Mouse (Mus musculus) forebrain, embryonic 14.5 days (tissue): Measurements from ENCODE around the gene Nrde2. TPM values are rescaled to one million over a fixed set of nuclear protein-coding genes. Genes with fewer than 3 reads are reported as not detected.

Experiments used
- ATAC-seq: fragments of 200-750 bp; cut with Nextera tagmentation; 2 replicates; pipeline ENCODE4 v1.8.0; 2017; ENCODE audit warnings: mild to moderate bottlenecking, moderate library complexity
- DNase-seq: peaks from one replicate; pipeline ENCODE4 v3.0.0-alpha.2; 2015; ENCODE audit warnings: low spot score
- H3K27ac ChIP-seq: fragments of 300-500 bp; sonication (generic); 2 replicates; pipeline ENCODE4 v1.5.1; 2014; ENCODE audit warnings: low read depth, mild to moderate bottlenecking, control low read depth, low read length, moderate library complexity
- H3K27me3 ChIP-seq: fragments of 300-500 bp; sonication (generic); replicated peaks from 2 replicates; pipeline ENCODE4 v1.6.1; 2014; ENCODE audit warnings: low read length, control low read depth, mixed read lengths; ENCODE audit not compliant: control insufficient read depth, insufficient read depth
- H3K36me3 ChIP-seq: fragments of 300-500 bp; sonication (generic); 2 replicates; pipeline ENCODE4 v1.6.1; 2014; ENCODE audit warnings: low read length, control low read depth; ENCODE audit not compliant: control insufficient read depth, insufficient read depth
- H3K4me1 ChIP-seq: fragments of 300-500 bp; sonication (generic); 2 replicates; pipeline ENCODE4 v1.6.1; 2014; ENCODE audit warnings: antibody characterized with exemption, low read length, control low read depth; ENCODE audit not compliant: control insufficient read depth, insufficient read depth
- H3K4me2 ChIP-seq: fragments of 300-500 bp; sonication (generic); 2 replicates; pipeline ENCODE4 v1.6.1; 2014; ENCODE audit warnings: mild to moderate bottlenecking, control low read depth, low read length
- H3K4me3 ChIP-seq: fragments of 300-500 bp; sonication (generic); 2 replicates; pipeline ENCODE4 v1.5.1; 2014; ENCODE audit warnings: low read depth, low read length, control low read depth
- H3K9ac ChIP-seq: fragments of 300-500 bp; sonication (generic); 2 replicates; pipeline ENCODE4 v1.6.1; 2014; ENCODE audit warnings: mild to moderate bottlenecking, low read length, control low read depth, moderate library complexity
- H3K9me3 ChIP-seq: fragments of 300-500 bp; sonication (generic); replicated peaks from 2 replicates; pipeline ENCODE4 v1.6.1; 2016; ENCODE audit warnings: low read length, control low read depth, mixed read lengths; ENCODE audit not compliant: control insufficient read depth
- WGBS: fragments of 180-500 bp; shearing (Covaris S2); extraction: QIAGEN DNeasy Blood & Tissue Kit; methylation state at CpG from one replicate; pipeline ENCODE4 v1.1.7; 2014; 5-methylcytosine and 5-hydroxymethylcytosine counted together
- polyA plus RNA-seq: library from polyadenylated mRNA; unstranded; fragments of >200 nt; fragmentation: Nextera tagmentation; extraction: Ambion mirVana; gene quantifications from 2 replicates; pipeline ENCODE4 v1.2.1, GENCODE M21; 2014

The Nrde2 gene
- polyA plus RNA-seq, 1 experiment from 2014 or later, result 12.5 TPM

GRCm38 (mm10) chr12:100126968-100127865 is 32.2 kb downstream of the Nrde2 start:
- H3K4me1 ChIP-seq, result no peaks in the 10 kb centered on the region
- no peaks in the 10 kb centered on the region for H3K27me3 ChIP-seq
- no peaks in the 10 kb centered on the region for H3K9me3 ChIP-seq
- no peak overlapping the region for H3K4me3 ChIP-seq
- DNase-seq (no peak), ATAC-seq (no peak)
- H3K9ac ChIP-seq, result no peak overlapping the region
- 86% methylated on average over 17 of the region's 17 CpGs for WGBS
- H3K27ac ChIP-seq, result no peak overlapping the region
- no peak overlapping the region for H3K4me2 ChIP-seq
- H3K36me3 ChIP-seq, result peaks cover 81% of the 10 kb centered on the region

- H3K4me2 ChIP-seq, result no peak overlapping the region
- no peaks in the 10 kb centered on the region for H3K4me1 ChIP-seq
- no peak for DNase-seq
- H3K27me3 ChIP-seq, result no peaks in the 10 kb centered on the region
- no peak overlapping the region for H3K27ac ChIP-seq
- WGBS, result 82% methylated on average over 16 of the region's 16 CpGs
- H3K4me3 ChIP-seq, result no peak overlapping the region
- H3K9ac ChIP-seq, result no peak overlapping the region
- no peak for ATAC-seq
- H3K36me3 ChIP-seq, result peaks cover 84% of the 10 kb centered on the region
- no peaks in the 10 kb centered on the region for H3K9me3 ChIP-seq
These were observed 34.3 kb downstream of the Nrde2 start for GRCm38 (mm10) chr12:100124913-100125798.

DNA sequence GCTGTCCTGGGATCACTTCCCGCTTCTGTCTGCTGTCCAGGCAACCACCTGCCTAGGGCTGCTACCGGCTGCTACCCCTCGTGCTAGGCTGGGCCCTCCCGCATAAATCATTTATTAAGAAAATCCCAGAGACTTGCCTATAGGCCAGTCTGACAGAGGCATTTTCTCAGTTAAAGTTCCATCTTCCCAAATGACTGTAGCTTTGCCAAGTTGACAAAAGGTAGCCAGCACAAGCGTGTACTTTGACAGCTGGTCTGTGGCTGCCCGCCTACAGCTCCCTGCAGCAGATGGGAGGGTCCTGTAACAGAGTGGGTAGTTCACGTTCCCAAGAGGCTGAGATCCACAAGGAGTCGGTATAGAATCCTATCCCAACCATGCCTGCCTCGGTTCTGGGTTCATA is 36.0 kb downstream of the Nrde2 start:
- no peaks in the 10 kb centered on the region for H3K9me3 ChIP-seq
- H3K9ac ChIP-seq, result no peak overlapping the region
- no peaks in the 10 kb centered on the region for H3K4me1 ChIP-seq
- DNase-seq (peak; percentile 17), ATAC-seq (no peak)
- peaks cover 84% of the 10 kb centered on the region for H3K36me3 ChIP-seq
- H3K4me2 ChIP-seq, result no peak overlapping the region
- H3K27me3 ChIP-seq, result no peaks in the 10 kb centered on the region
- 87% methylated on average over 9 of the region's 9 CpGs for WGBS
- H3K4me3 ChIP-seq, result no peak overlapping the region
- no peak overlapping the region for H3K27ac ChIP-seq

DNA sequence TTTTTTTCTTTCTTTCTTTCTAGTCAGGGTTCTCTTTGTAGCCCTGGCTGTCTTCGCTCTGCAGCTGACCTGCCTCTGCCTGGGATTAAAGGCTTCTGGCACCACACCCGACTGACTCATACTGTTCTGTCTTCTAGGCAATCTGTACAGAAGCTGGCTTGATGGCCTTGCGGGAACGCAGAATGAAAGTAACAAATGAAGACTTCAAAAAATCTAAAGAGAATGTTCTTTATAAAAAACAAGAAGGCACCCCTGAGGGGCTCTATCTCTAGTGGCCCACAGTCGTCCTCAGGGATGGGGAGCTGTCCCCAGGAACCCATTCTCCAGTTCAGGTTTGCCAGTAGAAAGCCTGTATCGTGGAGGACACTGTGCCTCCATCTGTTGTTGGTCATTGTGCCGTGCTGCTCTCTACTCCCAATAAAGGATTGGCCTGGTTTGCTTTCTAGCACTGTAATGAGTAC is 36.5 kb downstream of the Nrde2 start:
- no peak overlapping the region for H3K4me2 ChIP-seq
- peaks cover 89% of the 10 kb centered on the region for H3K36me3 ChIP-seq
- no peak overlapping the region for H3K27ac ChIP-seq
- no peaks in the 10 kb centered on the region for H3K9me3 ChIP-seq
- DNase-seq (no peak), ATAC-seq (no peak)
- H3K27me3 ChIP-seq, result no peaks in the 10 kb centered on the region
- no peaks in the 10 kb centered on the region for H3K4me1 ChIP-seq
- 91% methylated on average over 7 of the region's 7 CpGs for whole genome bisulfite sequencing
- no peak overlapping the region for H3K9ac ChIP-seq
- no peak overlapping the region for H3K4me3 ChIP-seq

DNA sequence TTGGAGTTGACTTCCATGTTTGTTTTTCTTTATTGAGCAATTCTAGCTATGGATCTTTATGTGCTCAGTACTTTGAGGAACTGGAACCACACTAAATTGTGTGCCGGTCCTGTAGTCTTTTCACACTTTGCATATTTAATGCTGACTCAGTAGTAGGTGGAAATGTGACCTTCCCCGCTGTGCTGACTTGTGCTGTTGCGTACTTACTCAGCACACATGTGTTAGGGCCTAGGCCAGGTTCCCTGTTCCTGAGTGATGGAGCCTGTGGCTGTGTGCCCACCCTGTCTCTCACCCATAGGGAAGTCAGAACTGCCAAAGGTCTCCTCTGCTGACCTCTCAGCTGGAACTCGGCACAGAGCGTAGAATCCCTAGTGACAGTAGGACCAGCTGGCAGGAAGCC is 43.5 kb downstream of the Nrde2 start:
- no peak overlapping the region for H3K27ac ChIP-seq
- 98% methylated on average over 5 of the region's 5 CpGs for whole genome bisulfite sequencing
- DNase-seq, result no peak
- no peak overlapping the region for H3K4me3 ChIP-seq
- no peaks in the 10 kb centered on the region for H3K27me3 ChIP-seq
- H3K9ac ChIP-seq, result no peak overlapping the region
- H3K9me3 ChIP-seq, result no peaks in the 10 kb centered on the region
- H3K4me1 ChIP-seq, result peaks cover 6% of the 10 kb centered on the region
- H3K4me2 ChIP-seq, result no peak overlapping the region
- peaks cover 91% of the 10 kb centered on the region for H3K36me3 ChIP-seq
- ATAC-seq, result no peak

GRCm38 (mm10) chr12:100109986-100110696 is 49.3 kb downstream of the Nrde2 start, which contains the start of gene Psmc1:
TSS of gene Psmc1 (plus strand) at chr12:100110154.
- under 1% methylated on average over 58 of the region's 58 CpGs for WGBS

DNA sequence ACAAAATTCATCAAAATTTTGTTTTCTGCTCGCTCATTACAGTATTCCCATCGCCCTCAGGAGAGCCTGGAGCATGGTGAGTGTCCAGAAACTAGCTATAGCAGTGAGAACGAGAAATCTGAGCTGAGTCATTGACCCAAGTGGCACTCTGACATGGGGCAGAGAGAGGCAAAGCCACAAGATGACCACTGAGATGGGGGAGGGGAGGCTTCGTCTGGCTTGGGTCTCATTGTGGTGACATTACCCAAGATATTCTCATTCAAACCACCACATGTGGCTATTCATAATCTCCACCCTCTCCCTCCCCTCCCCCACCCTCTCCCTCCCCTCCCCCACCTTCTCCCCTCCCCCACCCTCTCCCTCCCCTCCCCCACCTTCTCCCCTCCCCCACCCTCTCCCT is 52.0 kb downstream of the Nrde2 start:
- no peak for ATAC-seq
- Histone ChIP-seq H3K27me3 (no peaks in the 10 kb centered on the region), H3K4me1 (peaks cover 11% of the 10 kb centered on the region), H3K36me3 (peaks cover 11% of the 10 kb centered on the region), H3K9me3 (no peaks in the 10 kb centered on the region), H3K27ac (no peak overlapping the region), H3K9ac (no peak overlapping the region), H3K4me3 (no peak overlapping the region), H3K4me2 (no peak overlapping the region)
- WGBS, result 64% methylated on average over 4 of the region's 4 CpGs
- no peak for DNase-seq

More at GRCm38 (mm10) chr12:100109986-100110696, 49.3 kb downstream of the Nrde2 start, which contains the start of gene Psmc1:
- H3K27ac ChIP-seq, result peak within 1 kb of the TSS; percentile 74
- H3K4me1 ChIP-seq, result peaks cover 11% of the 10 kb centered on the region
- peak; percentile 94 for DNase-seq
- no peaks in the 10 kb centered on the region for H3K9me3 ChIP-seq
- no peaks in the 10 kb centered on the region for H3K27me3 ChIP-seq
- H3K4me3 ChIP-seq, result peak within 1 kb of the TSS; percentile 99
- ATAC-seq, result peak; percentile 81
- H3K36me3 ChIP-seq, result peaks cover 33% of the 10 kb centered on the region
- peak within 1 kb of the TSS; percentile 81 for H3K4me2 ChIP-seq
- H3K9ac ChIP-seq, result peak within 1 kb of the TSS; percentile 94

GRCm38 (mm10) chr12:100106275-100106895 is 53.1 kb downstream of the Nrde2 start:
- no peak overlapping the region for H3K27ac ChIP-seq
- no peak overlapping the region for H3K9ac ChIP-seq
- H3K4me3 ChIP-seq, result no peak overlapping the region
- no peaks in the 10 kb centered on the region for H3K9me3 ChIP-seq
- 0 out of 2 replicates have a peak overlapping the region, but pooled peaks have one; percentile 14 for H3K4me2 ChIP-seq
- DNase-seq, result peak; percentile 92
- H3K27me3 ChIP-seq, result no peaks in the 10 kb centered on the region
- peak; percentile 18; the same call in 1 of the 2 replicates for ATAC-seq
- peaks cover under 1% of the 10 kb centered on the region; the same call in 1 of the 2 replicates for H3K36me3 ChIP-seq
- H3K4me1 ChIP-seq, result peaks cover 8% of the 10 kb centered on the region
- WGBS, result 13% methylated on average over 20 of the region's 20 CpGs
